Mouse (Mus musculus) monocyte, adult 2 months (primary cell): ENCODE data around the gene Tmem97.

Experiments
- DNase-seq, 2 experiments: peaks; one replicate each; pipeline ENCODE4 v3.0.0; 2022; ENCODE audit warnings: low spot score in 2 of 2, low read depth in 1 of 2

Gene Tmem97

DNA sequence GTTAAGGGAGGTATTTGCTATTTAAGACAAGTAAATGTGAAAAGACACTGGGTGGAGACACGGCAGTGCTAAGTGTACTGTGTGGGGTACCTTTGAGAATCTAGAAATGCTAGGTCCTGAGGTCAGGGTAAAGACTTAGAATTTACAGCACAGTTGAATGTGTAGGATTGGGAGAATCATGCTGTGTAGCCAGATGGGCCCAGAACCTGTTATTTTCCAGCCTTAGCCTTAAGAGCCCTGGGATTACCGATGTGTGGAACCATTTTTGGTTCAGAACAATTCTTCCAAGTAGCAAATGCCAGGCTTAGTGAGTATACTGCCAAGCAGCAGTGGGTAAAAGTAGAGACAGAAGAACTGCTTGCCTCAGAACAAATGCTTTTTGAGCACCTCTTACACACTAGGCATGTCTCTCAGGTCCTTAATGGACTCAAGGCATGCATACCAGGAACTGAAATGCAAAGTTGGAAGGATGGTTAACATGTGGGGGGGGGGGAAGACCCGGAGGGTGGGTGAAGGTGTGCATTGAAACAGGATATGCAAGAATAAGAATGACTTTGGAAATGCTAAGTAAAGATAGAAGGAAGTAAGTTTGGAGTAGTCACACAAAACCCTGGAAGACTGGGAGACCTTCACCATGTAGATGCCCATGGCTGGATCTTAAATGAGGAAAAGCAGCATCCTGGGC, 37.3 kb downstream of the Tmem97 start:
- DNase-seq, result no peak

GRCm38 (mm10) chr11:78512025-78512957, 38.3 kb downstream of the Tmem97 start, which contains the start of the genes Tmem199 and Poldip2:
Gene Tmem199, minus strand, starts transcription at chr11:78512172.
Gene Poldip2, plus strand, starts transcription at chr11:78512193.
- peak; percentile 58 to 77 for DNase-seq

DNA sequence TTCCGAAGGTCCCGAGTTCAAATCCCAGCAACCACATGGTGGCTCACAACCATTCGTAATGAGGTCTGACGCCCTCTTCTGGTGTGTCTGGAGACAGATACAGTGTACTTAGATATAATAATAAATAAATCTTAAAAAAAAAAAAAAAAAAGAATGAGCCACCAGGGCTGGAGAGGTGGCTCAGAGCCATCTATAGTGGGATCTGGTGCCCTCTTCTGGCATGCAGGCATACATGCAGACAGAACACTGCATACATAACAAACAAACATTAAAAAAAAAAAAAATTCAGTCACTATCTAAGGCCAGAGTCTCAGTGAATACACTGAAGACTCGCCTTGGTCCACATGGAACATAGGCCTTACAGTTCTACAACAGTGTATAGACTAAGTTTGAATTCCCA, 41.4 kb downstream of the Tmem97 start:
- DNase-seq, result no peak

- no peak for DNase-seq
Measured at GRCm38 (mm10) chr11:78505430-78505829, 45.1 kb downstream of the Tmem97 start.

DNA sequence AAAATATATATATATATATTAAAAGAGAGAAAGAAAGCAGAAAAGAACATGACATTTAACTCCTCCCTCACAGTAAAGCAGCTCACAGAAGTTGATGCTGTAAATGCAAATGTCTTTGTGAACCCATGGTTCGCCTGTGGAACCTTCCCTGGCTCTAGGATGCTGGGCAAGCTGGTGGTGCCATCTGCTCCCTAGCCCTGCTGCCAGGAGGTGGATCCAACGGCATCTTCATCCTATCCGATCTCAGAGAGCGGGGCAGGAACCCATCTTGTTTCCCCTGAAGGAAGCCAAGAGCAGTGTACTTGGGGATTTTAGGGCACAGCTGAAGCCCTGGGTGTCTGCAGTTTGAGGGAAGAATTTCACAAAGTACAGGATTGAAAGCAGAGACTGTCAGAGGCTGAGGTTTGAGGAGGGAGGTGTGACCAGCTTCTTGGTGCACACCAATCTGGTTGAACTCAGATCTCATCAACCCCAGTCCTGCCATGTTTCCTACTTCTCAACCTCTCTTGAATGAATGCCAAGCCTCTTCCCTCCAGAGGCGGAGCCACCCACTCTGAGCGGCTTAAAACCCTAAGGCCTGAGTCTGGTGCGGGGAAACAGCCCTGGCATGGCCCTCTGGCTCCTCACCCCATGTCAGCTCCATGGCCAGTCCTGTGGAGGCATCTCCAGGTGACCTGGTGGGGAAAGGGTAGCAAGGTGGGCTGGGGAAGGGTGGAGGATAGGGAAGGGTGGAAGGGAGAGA, 47.5 kb downstream of the Tmem97 start, which contains the start of gene Sebox:
Gene Sebox, plus strand, starts transcription at position 539 of the 742 bp plus-strand sequence.
- no peak for DNase-seq

- DNase-seq, result no peak
Measured at GRCm38 (mm10) chr11:78501529-78501928, 49.0 kb downstream of the Tmem97 start.

DNA sequence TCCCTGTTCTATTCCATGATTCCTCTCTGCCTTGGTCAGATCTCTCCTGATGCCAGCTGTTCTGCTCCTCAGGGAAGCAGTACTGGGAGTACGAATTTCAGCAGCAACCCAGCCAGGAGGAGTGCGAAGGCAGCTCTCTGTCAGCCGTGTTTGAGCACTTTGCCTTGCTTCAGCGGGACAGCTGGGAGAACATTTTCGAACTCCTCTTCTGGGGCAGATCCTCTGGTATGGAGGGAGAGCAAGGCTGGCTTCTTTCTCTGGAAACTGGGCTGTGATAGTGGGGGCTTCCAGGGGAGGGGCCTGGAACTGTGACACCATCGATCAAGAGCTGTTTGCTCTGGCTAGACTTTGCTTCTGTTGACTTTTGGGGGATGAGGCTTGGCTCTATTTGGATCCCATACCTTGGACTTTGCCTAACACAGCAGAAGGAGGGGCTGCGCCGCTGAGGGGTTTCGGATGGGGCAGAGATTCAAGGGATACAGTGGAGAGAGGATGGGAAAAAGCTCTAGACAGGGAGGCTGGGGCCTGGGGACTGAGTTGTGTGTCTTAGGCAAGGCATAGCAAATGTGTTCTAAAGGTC, 49.9 kb downstream of the Tmem97 start:
- DNase-seq, result no peak

DNA sequence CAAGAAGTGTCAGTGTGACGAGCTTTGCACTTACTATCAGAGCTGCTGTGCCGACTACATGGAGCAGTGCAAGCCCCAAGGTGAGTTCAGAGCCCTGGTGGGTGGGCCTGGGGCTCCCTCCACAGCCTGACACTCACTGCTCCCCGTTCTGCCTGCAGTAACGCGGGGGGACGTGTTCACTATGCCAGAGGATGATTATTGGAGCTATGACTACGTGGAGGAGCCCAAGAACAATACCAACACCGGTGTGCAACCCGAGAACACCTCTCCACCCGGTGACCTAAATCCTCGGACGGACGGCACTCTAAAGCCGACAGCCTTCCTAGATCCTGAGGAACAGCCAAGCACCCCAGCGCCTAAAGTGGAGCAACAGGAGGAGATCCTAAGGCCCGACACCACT, 51.0 kb downstream of the Tmem97 start:
- DNase-seq, result no peak

GRCm38 (mm10) chr11:78499004-78499403, 51.6 kb downstream of the Tmem97 start, which contains the start of gene Vtn:
Gene Vtn, plus strand, starts transcription at chr11:78499091.
- DNase-seq, result no peak

- peak; percentile 83 for DNase-seq
Measured at GRCm38 (mm10) chr11:78497544-78498522, 52.7 kb downstream of the Tmem97 start, which contains the start of gene Sarm1. Gene Sarm1, minus strand, starts transcription at chr11:78497754.

DNA sequence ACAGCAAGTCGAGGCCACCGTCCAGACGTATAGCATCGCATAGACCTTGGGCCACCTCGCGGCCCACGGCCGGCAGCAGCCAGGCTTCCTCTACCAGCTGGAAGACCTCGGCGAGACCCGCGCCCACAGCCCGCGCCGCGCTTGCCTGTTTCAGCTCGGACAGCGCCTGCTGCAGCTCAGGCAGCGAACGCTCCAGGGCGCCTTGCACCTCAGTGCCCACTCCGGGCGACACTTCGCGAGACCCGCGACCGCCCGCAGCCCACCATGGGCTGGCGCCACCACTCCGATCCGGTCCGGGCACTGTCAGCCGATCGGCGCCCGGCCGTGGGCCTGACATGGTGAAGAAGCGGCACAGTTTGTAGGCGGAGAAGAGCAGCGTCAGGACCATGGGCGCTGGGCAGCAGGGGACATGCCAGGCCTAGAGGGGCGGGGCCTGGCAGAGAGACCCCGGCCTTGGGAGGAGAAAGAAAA, 53.5 kb downstream of the Tmem97 start:
- DNase-seq, result no peak

- DNase-seq, result no peak
Measured at GRCm38 (mm10) chr11:78495904-78496303, 54.7 kb downstream of the Tmem97 start.
